Mouse (Mus musculus): ENCODE results near the gene Gm732. TPM values are rescaled to one million over a fixed set of nuclear protein-coding genes. Genes with fewer than 3 reads are reported as not detected.

Gm732 gene
- not detected in 2 replicates for polyA plus RNA-seq (2012; rRNA removed)

DNA sequence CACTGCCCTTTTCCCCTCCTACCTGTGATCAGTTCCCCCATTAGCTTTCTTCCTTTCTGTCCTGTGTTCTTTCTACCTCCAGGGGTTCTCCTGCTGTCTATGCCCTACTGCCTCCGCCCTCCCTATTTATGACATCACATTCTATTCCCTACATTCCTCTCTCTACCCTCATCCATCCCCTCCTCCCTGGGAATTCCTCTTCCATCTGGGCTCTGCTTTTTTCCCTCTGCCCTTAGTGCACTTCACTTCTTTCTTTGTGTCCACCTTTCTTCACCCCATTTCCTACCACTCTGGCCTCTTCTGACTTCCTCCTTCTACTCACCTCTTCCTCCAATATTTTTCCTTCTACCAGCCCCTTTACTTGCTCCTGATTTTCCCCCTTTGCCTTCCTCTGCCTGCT is at the start of gene Gm732:
Gene Gm732 (minus strand): TSS at position 101 of the 400 bp plus-strand sequence.
- TF ChIP-seq POLR2A (IDR thresholded peaks at IDR 0.05; ENCODE audit: control insufficient read depth, extremely low read depth, insufficient read depth, low read length, poor library complexity) (no peak), CTCF (IDR thresholded peaks at IDR 0.05; ENCODE audit: borderline replicate concordance, control insufficient read depth, extremely low read depth, insufficient read depth, low read length, poor library complexity) (no peak)
- WGBS: 82% methylated on average over 1 of the region's 1 CpGs

More for the DNA sequence above, at the start of gene Gm732:
- H3K27ac ChIP-seq (ENCODE audit: control insufficient read depth, insufficient read depth, low read length): no peak within 1 kb of the TSS
- DNase-seq: no peak
- no peaks in the 10 kb centered on the region for H3K27me3 ChIP-seq (ENCODE audit: control insufficient read depth, insufficient read depth, low read length)
- H3K36me3 ChIP-seq (ENCODE audit: control insufficient read depth, insufficient read depth, low read length): no peaks in the 10 kb centered on the region
- no peak within 1 kb of the TSS for H3K4me3 ChIP-seq (ENCODE audit: control insufficient read depth, insufficient read depth, low read length)
- no peaks in the 10 kb centered on the region for H3K4me1 ChIP-seq (replicated peaks; ENCODE audit: control insufficient read depth, insufficient read depth, low read length)

Other genes with a start within 250 kb of the Gm732 start
- gene Tent5d, start 155.9 kb downstream of the Gm732 start, polyA plus RNA-seq (2012; rRNA removed): not detected in 2 replicates
- 3.7 and 4.5 TPM in 2 replicates for gene 2610002M06Rik, start 132.1 kb downstream of the Gm732 start, polyA plus RNA-seq (2012; rRNA removed)

Measured in thymus, adult 2 months (tissue).